Mouse (Mus musculus): ENCODE measurements around the gene Marc2. TPM values are rescaled to one million over a fixed set of nuclear protein-coding genes. Genes with fewer than 3 reads are reported as not detected.
A peak's percentile ranks its signal among the peaks of the same experiment; 100 is the strongest.

The Marc2 gene
- polyA plus RNA-seq, 1 experiment from 2014 or later = 106 TPM

GRCm38 (mm10) chr1:184873910-184874309 lies 27.7 kb upstream of the Marc2 start:
- Histone ChIP-seq H3K27me3 (replicated peaks; ENCODE audit: control insufficient read depth, insufficient read depth, low read length) (no peaks in the 10 kb centered on the region), H3K4me2 (ENCODE audit: low read length) (no peak overlapping the region), H3K9ac (replicated peaks; ENCODE audit: low read depth, low read length) (no peak overlapping the region), H3K36me3 (ENCODE audit: control insufficient read depth, insufficient read depth) (no peaks in the 10 kb centered on the region), H3K4me1 (replicated peaks; ENCODE audit: control insufficient read depth, insufficient read depth, low read length) (0 out of 2 replicates have a peak, but pooled peaks cover 3% of the 10 kb centered on the region), H3K27ac (ENCODE audit: low read length) (no peak overlapping the region), H3K4me3 (replicated peaks; ENCODE audit: low read length) (no peak overlapping the region), H3K9me3 (ENCODE audit: control insufficient read depth, low read length) (no peaks in the 10 kb centered on the region)
- 84% methylated on average over 11 of the region's 11 CpGs for WGBS
- no peak for ATAC-seq

GRCm38 (mm10) chr1:184872069-184872819 lies 26.0 kb upstream of the Marc2 start:
- Histone ChIP-seq H3K4me2 (ENCODE audit: low read length) (no peak overlapping the region), H3K27me3 (replicated peaks; ENCODE audit: control insufficient read depth, insufficient read depth, low read length) (no peaks in the 10 kb centered on the region), H3K27ac (ENCODE audit: low read length) (no peak overlapping the region), H3K36me3 (ENCODE audit: control insufficient read depth, insufficient read depth) (no peaks in the 10 kb centered on the region), H3K4me1 (replicated peaks; ENCODE audit: control insufficient read depth, insufficient read depth, low read length) (0 out of 2 replicates have a peak, but pooled peaks cover 3% of the 10 kb centered on the region), H3K4me3 (replicated peaks; ENCODE audit: low read length) (no peak overlapping the region), H3K9ac (replicated peaks; ENCODE audit: low read depth, low read length) (no peak overlapping the region), H3K9me3 (ENCODE audit: control insufficient read depth, low read length) (no peaks in the 10 kb centered on the region)
- ATAC-seq = no peak
- 80% methylated on average over 7 of the region's 7 CpGs for WGBS

GRCm38 (mm10) chr1:184871506-184871905 lies 25.3 kb upstream of the Marc2 start:
- Histone ChIP-seq H3K4me2 (ENCODE audit: low read length) (no peak overlapping the region), H3K9ac (replicated peaks; ENCODE audit: low read depth, low read length) (no peak overlapping the region), H3K27ac (ENCODE audit: low read length) (no peak overlapping the region), H3K4me1 (replicated peaks; ENCODE audit: control insufficient read depth, insufficient read depth, low read length) (0 out of 2 replicates have a peak, but pooled peaks cover 3% of the 10 kb centered on the region), H3K9me3 (ENCODE audit: control insufficient read depth, low read length) (no peaks in the 10 kb centered on the region), H3K36me3 (ENCODE audit: control insufficient read depth, insufficient read depth) (no peaks in the 10 kb centered on the region), H3K27me3 (replicated peaks; ENCODE audit: control insufficient read depth, insufficient read depth, low read length) (no peaks in the 10 kb centered on the region), H3K4me3 (replicated peaks; ENCODE audit: low read length) (no peak overlapping the region)
- 100% methylated on average over 1 of the region's 1 CpGs for WGBS
- no peak for ATAC-seq

- no peak for ATAC-seq
- 86% methylated on average over 11 of the region's 11 CpGs for WGBS
- no peak overlapping the region for H3K9ac ChIP-seq (replicated peaks; ENCODE audit: low read depth, low read length)
- no peak overlapping the region for H3K4me2 ChIP-seq (ENCODE audit: low read length)
- H3K4me3 ChIP-seq (replicated peaks; ENCODE audit: low read length) = no peak overlapping the region
- no peaks in the 10 kb centered on the region for H3K27me3 ChIP-seq (replicated peaks; ENCODE audit: control insufficient read depth, insufficient read depth, low read length)
- H3K9me3 ChIP-seq (ENCODE audit: control insufficient read depth, low read length) = no peaks in the 10 kb centered on the region
- H3K27ac ChIP-seq (ENCODE audit: low read length) = no peak overlapping the region
- no peaks in the 10 kb centered on the region for H3K36me3 ChIP-seq (ENCODE audit: control insufficient read depth, insufficient read depth)
- H3K4me1 ChIP-seq (replicated peaks; ENCODE audit: control insufficient read depth, insufficient read depth, low read length) = 0 out of 2 replicates have a peak, but pooled peaks cover 3% of the 10 kb centered on the region
These were observed 24.6 kb upstream of the Marc2 start for GRCm38 (mm10) chr1:184870646-184871385.

- Histone ChIP-seq H3K36me3 (ENCODE audit: control insufficient read depth, insufficient read depth) (no peaks in the 10 kb centered on the region), H3K27me3 (replicated peaks; ENCODE audit: control insufficient read depth, insufficient read depth, low read length) (no peaks in the 10 kb centered on the region), H3K9ac (replicated peaks; ENCODE audit: low read depth, low read length) (no peak overlapping the region), H3K4me2 (ENCODE audit: low read length) (no peak overlapping the region), H3K4me1 (replicated peaks; ENCODE audit: control insufficient read depth, insufficient read depth, low read length) (0 out of 2 replicates have a peak, but pooled peaks cover 3% of the 10 kb centered on the region), H3K9me3 (ENCODE audit: control insufficient read depth, low read length) (no peaks in the 10 kb centered on the region), H3K27ac (ENCODE audit: low read length) (no peak overlapping the region), H3K4me3 (replicated peaks; ENCODE audit: low read length) (no peak overlapping the region)
- peak; percentile 40 for ATAC-seq
- WGBS = 20% methylated on average over 4 of the region's 4 CpGs
These were observed 23.8 kb upstream of the Marc2 start for GRCm38 (mm10) chr1:184869939-184870565.

GRCm38 (mm10) chr1:184867640-184868120 lies 21.4 kb upstream of the Marc2 start:
- 86% methylated on average over 3 of the region's 3 CpGs for WGBS
- H3K27me3 ChIP-seq (replicated peaks; ENCODE audit: control insufficient read depth, insufficient read depth, low read length) = no peaks in the 10 kb centered on the region
- H3K4me1 ChIP-seq (replicated peaks; ENCODE audit: control insufficient read depth, insufficient read depth, low read length) = 0 out of 2 replicates have a peak, but pooled peaks cover 3% of the 10 kb centered on the region
- no peak overlapping the region for H3K4me3 ChIP-seq (replicated peaks; ENCODE audit: low read length)
- H3K4me2 ChIP-seq (ENCODE audit: low read length) = no peak overlapping the region
- H3K9ac ChIP-seq (replicated peaks; ENCODE audit: low read depth, low read length) = no peak overlapping the region
- no peaks in the 10 kb centered on the region for H3K9me3 ChIP-seq (ENCODE audit: control insufficient read depth, low read length)
- no peak overlapping the region for H3K27ac ChIP-seq (ENCODE audit: low read length)
- no peaks in the 10 kb centered on the region for H3K36me3 ChIP-seq (ENCODE audit: control insufficient read depth, insufficient read depth)
- no peak for ATAC-seq

- H3K27me3 ChIP-seq (replicated peaks; ENCODE audit: control insufficient read depth, insufficient read depth, low read length) = no peaks in the 10 kb centered on the region
- no peak overlapping the region for H3K27ac ChIP-seq (ENCODE audit: low read length)
- H3K4me2 ChIP-seq (ENCODE audit: low read length) = no peak overlapping the region
- no peak overlapping the region for H3K9ac ChIP-seq (replicated peaks; ENCODE audit: low read depth, low read length)
- no peak for ATAC-seq
- H3K9me3 ChIP-seq (ENCODE audit: control insufficient read depth, low read length) = no peaks in the 10 kb centered on the region
- H3K4me3 ChIP-seq (replicated peaks; ENCODE audit: low read length) = no peak overlapping the region
- 17% methylated on average over 7 of the region's 7 CpGs for WGBS
- H3K36me3 ChIP-seq (ENCODE audit: control insufficient read depth, insufficient read depth) = no peaks in the 10 kb centered on the region
- H3K4me1 ChIP-seq (replicated peaks; ENCODE audit: control insufficient read depth, insufficient read depth, low read length) = no peaks in the 10 kb centered on the region
These were observed 18.1 kb upstream of the Marc2 start for GRCm38 (mm10) chr1:184864381-184864801.

- H3K27me3 ChIP-seq (replicated peaks; ENCODE audit: control insufficient read depth, insufficient read depth, low read length) = no peaks in the 10 kb centered on the region
- H3K4me3 ChIP-seq (replicated peaks; ENCODE audit: low read length) = no peak overlapping the region
- H3K27ac ChIP-seq (ENCODE audit: low read length) = no peak overlapping the region
- no peak overlapping the region for H3K4me2 ChIP-seq (ENCODE audit: low read length)
- no peak overlapping the region for H3K9ac ChIP-seq (replicated peaks; ENCODE audit: low read depth, low read length)
- H3K9me3 ChIP-seq (ENCODE audit: control insufficient read depth, low read length) = no peaks in the 10 kb centered on the region
- 84% methylated on average over 6 of the region's 6 CpGs for WGBS
- no peaks in the 10 kb centered on the region for H3K36me3 ChIP-seq (ENCODE audit: control insufficient read depth, insufficient read depth)
- no peak for ATAC-seq
- no peaks in the 10 kb centered on the region for H3K4me1 ChIP-seq (replicated peaks; ENCODE audit: control insufficient read depth, insufficient read depth, low read length)
These were observed 16.4 kb upstream of the Marc2 start for GRCm38 (mm10) chr1:184862636-184863035.

- Histone ChIP-seq H3K4me3 (replicated peaks; ENCODE audit: low read length) (no peak overlapping the region), H3K4me1 (replicated peaks; ENCODE audit: control insufficient read depth, insufficient read depth, low read length) (no peaks in the 10 kb centered on the region), H3K27me3 (replicated peaks; ENCODE audit: control insufficient read depth, insufficient read depth, low read length) (no peaks in the 10 kb centered on the region), H3K9me3 (ENCODE audit: control insufficient read depth, low read length) (no peaks in the 10 kb centered on the region), H3K9ac (replicated peaks; ENCODE audit: low read depth, low read length) (no peak overlapping the region), H3K27ac (ENCODE audit: low read length) (no peak overlapping the region), H3K36me3 (ENCODE audit: control insufficient read depth, insufficient read depth) (no peaks in the 10 kb centered on the region), H3K4me2 (ENCODE audit: low read length) (no peak overlapping the region)
- ATAC-seq = no peak
- 84% methylated on average over 2 of the region's 2 CpGs for WGBS
These were observed 15.3 kb upstream of the Marc2 start for GRCm38 (mm10) chr1:184861551-184861950.
